Mouse (Mus musculus) retina, adult 2 months (tissue): ENCODE results near the gene Hmg20a.

Source experiments
- DNase-seq: peaks from one replicate; pipeline ENCODE4 v3.0.0-alpha.2; 2012; ENCODE audit warnings: low read depth, low spot score

Hmg20a gene

DNA sequence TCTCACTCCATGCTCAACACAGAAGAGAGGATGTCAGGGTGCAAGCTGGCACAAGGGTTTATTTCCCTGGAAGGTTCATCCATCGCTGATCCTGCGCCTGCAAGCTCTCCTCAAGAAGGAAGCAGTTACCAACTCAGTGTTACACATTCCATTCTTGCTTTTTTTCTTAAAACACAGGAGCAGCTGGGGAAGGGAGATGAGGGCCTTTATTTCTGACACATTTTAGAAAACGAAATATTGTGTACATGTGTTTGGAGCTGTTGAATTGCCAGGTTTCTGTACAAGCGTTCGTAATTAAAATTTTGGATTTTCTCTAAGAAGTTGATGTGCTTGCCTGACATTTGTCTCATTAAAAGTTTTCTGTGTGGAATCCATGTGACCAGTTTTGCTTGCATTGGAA lies 78.2 kb downstream of the Hmg20a start:
- no peak for DNase-seq

DNA sequence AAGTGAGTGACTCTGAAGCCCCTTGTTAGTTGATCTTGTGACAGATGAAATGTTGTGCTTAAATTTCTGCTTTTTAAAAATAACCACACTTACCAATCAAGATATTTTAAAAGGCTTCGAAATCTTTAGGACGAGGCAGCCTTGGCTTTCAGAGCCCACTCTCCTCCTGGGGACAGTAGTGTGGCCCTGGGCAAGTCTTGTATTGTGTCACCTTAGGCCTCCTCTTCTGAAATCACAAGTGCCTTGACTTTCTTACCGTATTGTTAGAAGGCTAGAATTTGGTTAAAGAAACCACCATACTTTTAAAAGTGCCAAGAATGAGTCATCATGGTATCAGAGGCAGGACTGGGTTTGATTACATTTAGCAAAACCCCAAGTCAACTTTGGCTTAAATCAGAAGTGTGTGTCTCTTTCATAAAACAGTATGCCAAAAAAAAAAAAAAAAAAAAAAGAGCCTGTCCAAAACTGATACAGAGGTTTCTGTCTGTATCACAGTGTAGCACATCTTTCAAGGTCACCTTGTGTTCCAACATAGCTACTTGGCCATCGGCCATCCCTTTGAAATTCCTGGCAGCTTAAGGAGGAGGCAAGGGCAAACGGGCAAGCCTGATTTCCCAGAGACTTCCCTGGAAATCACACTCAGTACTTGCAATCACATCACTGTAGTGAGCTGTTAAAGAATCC lies 78.9 kb downstream of the Hmg20a start:
- DNase-seq: no peak

DNA sequence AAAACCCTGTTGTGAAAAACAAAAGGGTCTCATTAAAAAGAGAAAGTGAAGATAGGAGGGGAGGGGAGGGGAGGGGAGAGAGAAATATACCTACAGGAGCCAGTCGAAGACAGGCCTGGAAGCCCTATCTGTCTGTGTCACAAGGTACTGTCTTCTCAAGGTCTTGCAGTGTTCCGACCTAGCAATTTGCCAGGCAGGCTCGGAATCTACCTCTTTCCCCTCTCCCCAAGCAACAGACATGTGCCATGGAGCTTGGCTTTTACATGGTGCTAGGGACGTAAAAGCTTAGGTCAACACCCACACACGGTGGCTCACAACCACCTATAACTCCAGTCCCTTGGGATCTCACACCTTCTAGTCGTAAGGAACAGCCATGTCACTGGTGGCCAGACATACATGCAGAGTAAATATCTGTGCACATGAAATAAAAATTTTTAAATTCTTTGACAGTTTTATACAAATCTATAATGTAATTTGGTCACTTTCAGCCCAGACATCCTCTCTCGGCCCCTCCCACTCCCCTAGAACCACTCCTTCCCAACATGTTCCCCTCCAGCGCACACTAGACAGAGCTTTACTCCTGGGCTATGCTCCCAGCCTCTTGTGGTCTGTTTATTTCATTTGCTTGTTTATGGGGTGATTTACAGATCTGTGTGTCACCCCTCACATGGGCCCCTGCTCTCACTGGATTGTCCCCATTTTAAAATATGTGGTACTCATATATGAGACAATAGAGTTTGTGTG lies 81.1 kb downstream of the Hmg20a start:
- DNase-seq: no peak

DNA sequence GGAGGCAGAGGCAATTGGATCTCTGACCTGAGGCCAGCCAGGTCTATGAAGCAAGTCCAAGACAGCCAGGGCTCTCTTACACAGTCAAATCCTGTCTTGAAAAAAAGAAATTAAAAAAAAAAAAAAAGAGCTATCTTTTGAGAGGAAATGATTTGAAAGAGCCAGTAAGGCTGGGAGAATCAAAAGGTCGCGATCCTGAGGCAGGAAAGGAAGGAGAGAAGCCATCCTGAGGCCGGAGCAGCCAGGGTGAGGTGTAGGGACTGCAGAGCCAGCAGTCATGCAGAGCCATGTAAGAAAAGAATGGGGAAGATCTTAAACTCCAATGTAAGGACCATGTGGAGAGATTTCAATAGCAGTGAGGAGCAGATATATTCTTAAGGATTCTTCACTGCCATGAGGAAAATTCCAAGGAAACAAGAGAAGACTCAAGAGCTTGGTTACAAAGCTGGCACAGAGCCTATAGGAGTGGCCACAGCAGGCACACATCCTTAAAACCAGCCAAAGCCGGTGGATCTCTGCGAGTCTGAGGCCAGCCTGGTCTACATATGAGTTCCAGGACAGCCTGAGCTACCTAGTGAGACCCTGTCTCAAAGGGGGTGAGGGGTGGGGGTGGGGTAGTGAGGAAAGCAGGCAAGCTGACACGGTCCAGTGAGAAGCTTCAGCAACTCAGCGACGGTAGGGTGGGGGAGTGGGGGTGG lies 82.6 kb downstream of the Hmg20a start:
- DNase-seq: no peak

DNA sequence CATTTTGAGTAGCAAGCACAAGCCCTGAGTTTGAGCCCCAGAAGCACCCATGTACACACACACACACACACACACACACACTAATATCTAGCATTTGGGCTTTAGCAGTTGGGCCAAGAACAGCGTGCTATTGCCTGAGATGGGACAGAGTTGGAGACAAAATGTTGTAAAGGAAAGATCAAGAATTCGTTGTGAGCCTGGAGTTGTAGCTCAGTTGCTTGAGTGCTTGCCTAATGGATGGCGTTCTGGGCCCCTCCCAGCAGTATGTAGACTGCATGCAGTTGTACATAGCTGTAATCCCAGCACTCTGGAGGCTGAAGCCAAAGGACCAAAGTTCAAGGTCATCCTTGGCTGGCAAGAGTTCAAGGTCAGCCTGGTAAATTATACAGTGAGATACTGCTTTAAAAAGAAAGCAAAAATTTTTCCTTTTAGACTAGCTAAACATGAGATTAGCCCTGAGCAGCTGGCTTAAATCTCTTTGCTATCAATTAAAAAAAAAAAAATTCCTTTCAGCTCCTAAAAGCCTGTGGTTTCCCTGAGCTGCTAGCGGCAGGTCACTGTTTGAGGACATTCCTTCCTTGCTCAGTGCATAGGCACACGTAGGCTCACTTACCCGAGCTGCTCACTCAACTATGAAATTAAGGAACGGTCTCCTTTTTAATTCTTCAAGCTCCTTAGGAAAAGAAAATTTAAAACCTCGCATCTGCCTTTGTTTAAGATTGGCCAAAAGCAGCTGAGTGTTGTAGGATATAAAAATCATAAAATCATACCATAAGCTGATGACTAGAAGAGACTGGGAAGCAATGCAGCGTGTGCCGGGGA lies 83.5 kb downstream of the Hmg20a start:
- no peak for DNase-seq

DNA sequence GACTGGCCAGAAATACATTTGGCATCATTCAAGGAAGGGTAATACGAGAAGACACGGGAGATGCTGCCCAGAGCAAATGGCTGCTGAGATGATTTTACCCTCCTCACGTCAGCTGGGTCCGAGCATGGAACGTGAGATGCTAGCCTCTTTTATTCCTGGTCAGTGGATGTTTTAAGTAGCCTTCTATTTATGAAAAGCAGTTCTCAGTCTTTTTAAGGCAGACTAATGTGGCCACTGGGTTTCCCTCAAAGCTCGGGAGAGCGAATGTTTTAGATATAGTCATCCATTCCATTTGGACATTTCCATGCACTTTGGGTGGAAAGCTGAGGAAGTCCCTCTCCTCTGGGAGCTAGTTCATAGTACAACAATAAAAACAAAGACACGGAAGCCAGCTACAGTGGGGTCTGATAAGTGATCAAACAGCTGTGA lies 84.1 kb downstream of the Hmg20a start:
- DNase-seq: no peak

DNA sequence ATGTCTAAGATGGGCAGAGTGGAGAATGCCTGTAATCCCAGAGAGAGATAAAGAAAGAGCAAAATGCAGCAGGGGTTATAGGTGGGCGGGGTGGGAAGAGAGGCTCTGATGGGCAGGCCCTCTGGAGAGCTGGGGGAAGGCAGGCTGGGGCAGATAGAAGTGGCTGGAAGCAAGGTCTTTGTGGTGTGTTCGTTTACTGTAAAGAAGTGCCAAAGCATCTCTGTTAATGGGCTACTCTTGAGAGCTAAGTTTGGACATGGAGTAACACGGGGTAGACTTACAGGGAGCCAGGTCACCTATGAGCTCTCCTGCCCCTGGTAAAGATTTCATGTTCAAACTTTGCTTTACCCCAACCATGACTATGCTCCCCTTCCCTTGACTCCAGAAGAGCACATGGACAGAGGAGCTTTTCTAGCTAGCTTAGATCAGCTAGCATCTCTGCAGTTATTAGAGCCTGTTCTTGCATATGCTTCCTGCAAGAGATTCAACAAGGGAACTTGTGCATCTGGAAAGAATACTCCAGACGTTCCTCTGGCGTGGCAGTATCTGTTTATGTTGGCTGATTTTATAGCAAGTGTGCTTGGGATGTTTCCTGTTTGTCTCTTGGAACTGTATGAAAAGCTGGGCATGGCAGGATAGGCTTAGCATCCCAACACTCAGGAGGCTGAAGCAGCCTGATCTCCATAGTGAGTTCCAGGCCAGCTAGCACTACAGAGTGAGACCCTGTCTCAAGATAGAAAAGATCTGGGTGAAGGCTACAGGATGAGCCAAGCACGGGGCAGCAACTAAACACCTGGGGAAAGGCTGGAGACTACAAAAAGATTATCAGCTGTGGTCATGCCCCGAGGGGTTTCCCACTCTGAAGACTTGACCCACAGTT lies 85.5 kb downstream of the Hmg20a start:
- no peak for DNase-seq

DNA sequence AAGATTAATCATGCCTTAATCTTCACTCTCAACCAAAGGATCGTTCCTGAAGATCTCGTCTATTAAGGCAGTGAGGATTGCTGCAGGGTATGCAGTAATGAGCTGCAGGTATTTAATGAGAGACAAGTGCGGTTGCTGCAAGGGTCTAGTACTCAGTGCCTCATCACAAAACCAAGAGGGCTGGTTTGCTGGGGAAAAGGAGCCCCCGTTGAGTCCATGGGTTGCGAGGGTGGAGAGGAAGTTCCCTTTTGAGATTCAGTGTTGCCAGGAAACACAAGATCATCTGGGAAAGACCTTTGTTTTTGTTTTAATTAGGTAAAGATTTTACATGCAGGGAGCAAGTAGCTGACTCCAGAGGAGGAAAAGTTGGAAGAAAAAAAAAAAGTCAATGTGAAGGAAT lies 86.1 kb downstream of the Hmg20a start:
- DNase-seq: no peak

DNA sequence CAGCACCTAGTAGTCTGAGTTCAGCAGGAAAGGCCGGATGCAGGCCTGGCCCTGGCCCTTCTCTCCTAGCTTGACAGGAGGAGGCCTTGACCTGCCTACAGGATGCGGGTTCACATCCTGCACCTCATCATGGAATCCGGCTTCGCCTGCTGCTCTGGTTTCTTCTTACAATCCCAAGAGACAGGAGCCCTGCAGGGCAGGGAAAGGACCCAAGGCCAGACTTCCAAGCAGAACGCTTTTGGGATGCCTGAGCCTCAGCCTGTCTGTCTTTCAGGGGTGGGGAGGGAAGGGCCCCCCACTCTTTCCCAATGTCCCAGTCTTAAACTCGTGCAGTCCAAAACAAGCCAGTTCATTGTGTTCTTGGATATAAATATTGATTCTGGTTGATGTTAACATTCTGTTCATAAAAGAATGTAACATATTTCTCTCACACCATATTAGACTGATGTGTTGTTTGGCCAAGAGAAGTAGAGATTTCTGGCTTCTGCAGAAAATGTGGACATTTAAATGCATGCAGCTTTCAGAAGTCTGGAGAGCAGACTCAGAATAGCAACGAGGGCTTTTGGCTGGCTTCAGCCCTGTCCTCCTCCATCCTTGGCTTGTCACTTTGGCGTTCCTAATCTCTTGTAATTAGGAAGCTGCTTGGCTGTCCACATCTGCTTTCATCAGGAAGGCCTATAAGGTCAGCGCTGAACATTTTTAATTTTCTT lies 86.8 kb downstream of the Hmg20a start:
- no peak for DNase-seq

DNA sequence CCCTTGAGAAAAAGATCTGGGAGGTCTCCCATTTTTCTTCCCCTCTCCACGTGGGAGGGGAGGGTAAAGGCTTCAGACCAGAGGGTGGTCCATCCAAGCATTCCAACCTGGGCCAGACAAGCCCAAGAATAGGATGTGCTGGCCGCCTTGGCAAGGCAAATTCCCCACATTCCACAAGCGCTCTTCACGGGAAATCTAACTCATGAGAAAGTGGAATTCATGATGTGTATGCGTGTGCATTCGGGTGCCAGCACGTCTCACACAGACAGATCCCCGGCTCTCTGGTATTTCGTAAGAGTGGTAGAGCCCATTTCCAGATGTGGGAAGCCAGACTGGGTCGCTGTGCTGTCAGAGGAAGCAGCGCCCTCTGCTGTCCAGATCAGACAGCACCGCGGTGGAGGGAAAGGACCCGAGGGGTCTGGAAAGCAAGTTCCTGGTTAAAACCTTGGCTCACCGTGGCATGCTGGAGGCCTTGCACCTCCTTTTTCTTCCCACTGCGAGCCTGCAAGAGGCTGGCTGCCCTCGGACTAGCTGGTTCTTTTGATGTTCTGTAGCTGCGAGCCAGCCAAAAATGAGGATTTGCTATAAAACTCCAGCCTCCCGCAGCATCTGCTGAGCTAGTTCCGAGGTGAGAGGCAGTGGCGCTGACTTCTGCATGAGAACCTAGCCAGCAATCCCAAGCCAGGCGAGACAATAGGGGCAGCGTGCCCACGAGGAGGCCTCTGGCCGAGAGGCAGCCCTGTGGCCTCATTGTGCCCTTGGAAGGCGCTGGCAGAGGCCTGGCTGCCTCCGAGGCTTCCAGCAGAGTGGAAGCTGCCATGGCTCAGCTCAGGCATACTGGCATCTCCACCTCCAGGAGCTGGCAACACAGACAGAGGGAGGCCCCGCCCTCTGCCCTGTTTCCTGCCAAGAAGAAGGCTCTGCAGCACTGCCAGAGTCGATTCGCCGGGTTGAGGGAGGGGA lies 87.7 kb downstream of the Hmg20a start:
- DNase-seq: peak; percentile 52

DNA sequence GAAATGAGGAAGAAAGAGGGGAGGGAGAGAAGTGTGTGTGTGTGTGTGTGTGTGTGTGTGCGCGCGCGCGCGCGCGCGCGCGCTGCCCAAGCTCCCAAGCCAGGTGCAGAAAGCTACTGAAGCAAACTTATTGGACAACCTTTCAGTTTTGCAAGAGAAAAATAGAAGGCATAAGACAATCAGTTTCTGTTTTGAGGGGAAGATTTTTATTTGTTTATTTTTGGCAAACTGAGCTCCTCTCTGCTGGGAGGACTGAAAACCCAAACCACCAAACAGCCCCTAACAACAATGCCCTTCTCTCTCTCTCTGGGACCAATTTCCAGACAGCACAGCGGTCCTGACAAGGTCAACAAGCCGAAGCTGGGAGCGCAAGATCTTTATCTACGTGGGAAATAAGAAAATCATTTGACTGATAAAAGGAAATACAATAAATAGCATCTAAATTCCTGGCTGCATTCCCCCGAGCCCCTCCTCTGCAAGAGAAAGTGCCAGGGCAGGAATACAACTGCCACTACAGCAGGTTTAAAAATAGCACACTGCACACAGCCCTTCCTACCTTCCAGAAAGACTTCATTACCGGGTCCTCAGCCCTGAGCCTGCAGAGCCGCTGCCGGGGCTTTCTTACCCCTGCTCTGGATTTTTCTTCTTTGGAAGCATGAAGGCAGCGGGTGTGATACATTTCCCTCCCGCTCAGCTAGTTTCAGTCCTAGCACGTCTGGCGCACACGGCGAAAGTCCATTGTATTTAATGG lies 88.7 kb downstream of the Hmg20a start:
- no peak for DNase-seq

DNA sequence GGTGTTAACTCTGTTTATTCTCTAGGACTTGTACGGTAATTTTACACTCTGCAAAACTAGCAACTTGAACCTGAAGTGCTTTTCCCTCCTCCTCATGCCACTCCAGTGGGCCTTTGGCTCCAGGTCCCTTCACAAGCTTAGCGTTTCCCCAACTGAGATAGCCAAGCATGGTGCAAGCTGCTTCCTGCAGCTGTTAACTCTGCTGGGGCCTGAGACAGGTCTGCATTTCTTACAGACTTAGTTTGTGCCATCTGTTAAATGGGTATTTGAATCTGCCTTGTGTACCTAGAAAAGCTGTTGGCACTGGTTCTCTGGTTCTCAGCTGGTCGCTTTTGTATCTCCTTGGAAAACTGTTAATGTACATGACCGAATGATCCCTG lies 89.3 kb downstream of the Hmg20a start:
- DNase-seq: no peak

DNA sequence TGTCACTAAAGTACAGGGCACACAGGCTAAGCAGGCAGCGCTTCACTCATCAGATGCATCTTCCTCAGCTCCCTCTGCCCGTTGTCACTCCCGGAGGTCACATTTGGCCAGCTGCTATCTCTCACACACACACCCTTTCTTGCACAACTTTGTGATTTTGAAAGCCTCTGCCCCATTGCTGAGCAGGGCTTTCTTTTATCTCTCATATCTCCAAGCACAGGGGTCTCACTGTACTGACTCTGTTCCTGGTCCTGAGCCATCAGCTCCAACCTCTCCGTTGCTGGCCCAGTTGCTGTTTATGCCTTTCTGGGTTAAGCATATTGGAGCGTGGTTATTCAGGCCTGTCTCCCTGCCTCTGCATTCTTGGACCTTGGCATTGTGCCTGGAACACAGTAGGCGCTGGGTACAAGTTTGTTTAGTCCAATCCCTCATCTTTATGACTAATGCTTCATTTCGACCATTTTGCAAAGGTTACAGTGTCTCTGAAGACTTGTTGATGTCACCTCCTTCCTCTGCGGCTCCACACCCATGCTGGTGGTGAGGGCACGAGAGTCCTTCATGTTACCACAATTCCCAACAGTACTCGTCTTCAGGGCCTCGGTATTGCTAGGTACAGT lies 90.5 kb downstream of the Hmg20a start:
- no peak for DNase-seq

DNA sequence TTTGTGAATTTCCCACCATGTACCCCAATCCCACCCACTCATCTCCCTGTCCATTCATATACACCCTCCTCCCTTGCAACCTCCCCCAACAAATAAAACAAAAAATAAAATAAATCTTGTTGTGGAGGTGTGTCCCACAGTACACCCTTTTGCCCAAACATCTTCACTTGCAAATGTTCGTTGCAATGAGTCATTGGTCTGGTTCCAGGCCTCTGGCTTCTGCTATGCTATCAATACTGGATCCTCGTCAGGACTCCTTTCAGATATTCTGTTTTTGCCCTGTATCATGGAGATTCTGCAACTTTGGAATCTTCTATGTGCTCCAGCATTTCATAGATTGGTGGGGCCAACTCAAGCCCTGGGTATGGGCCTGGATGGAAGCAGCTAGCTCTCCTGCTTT lies 91.9 kb downstream of the Hmg20a start:
- DNase-seq: no peak

DNA sequence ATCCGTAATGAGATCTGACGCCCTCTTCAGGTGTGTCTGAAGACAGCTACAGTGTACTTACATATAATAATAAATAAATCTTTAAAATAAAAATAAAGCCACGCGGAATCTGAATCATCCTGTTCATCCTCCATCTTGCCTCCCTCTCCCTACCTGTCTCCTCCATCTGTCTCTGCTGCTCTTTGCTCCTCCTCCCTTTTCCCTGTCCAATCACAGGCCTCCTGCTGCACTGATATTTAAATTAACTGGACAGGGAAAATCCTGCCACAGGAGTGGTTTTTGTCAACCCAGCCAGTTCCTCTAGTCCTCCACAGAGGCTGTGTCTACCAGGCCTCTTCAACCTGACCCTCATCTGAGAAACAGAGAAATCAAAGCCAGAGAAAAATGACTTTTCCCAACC lies 94.1 kb downstream of the Hmg20a start:
- DNase-seq: no peak

DNA sequence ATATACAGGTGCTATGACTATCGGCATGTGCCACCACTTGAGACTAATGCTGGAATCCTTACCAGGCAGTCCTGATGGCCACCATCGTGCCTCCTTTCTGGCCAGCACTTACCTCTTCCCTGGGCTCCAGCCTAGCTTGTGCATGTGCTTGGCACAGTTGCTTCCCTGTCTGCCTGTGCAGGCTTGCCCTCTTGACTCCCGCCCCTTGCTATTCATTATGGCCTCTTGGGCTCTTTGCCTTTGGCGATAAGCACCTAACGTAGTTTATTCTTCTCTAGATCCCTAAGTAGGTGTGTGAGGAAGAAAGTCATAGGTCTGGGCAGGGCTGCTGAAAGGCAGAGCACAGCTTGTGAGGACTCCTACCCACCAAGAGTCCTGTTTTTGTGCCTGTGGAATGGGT lies 96.7 kb downstream of the Hmg20a start:
- no peak for DNase-seq

DNA sequence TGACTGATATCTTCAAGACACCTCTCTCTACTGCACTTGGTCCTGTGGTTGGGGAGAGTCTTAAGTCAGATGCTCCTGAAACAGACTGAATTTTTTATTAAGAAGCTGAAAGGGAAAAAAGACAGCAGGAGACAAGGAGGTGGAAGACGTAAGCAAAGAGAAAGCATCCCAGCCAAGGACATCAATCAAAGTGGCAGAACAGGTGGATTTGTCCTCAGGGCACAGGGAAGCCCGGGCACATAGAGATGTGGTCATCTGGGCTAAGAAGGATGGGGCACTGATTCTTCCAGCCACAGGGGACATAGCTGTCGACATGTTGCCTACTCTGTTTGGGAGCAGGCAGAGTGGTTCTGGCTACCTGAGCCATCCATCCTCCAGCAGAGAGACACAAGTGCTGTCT lies 97.8 kb downstream of the Hmg20a start:
- DNase-seq: no peak

DNA sequence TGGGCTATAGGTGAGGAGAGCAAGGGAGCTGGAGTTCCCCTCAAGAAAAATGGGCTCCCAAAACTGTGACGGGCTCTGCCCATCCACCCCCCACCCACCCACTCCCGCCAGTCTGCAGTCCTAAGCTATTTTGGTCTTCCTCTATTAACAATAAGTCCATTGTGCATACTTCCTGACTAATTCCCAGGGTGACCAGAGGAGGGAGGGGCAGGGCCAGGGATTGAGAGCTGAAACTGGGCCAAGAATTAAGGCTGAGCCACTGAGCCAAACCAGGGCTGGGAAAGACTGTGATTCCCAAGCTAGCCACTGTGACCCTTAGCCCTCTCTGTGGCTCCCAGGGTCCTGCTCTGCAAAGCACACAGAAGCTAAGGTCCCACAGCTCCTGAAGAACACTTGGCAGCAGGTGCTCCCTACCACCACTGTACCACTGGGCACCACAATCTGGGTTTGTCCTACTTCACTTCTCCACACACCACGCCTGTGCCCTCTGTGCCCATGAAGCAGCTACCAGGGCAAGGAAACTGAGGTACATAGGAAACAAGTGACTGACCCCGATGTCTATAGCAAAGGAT lies 98.4 kb downstream of the Hmg20a start:
- no peak for DNase-seq
